12 mouse cellular contexts compared by ENCODE assay signal in the genomic region with DNA sequence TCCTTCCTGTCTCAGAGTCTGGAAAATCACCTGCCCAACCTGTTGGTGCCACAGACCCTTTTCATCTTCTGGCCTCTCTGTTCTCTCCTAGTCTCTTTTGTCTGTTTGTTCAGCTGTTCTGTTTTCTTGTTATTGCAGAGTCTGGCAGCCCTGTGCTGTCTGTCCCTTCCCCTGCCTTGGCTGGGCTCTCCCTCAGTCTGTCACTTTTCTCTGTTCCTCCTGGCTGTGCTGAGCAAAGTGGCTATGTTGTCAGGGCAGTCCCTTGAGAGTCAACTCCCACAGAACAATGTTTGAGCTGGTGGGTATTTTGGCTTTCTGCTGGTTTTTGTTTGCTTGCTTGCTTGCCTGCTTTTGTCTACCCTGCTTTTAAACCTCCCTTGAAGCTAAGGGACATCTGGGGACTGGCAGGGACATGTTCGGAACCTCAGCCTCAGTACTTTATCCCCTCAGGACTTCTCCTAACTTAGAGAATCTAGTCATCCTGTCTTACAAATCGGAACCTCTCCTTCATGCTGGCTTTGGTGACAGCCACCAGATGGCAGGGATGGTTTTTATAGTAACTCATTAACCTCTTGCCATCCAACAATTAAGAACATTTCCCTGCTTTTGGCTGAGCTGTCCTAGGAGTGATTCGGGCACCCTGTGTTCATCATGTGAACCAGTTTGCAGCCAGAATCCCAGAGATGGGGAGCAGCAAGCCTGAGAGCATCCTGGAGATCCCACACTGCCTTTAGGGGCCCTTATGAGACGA.
DNase-seq lines count a peak whose midpoint lies in the region; ATAC-seq and TF ChIP-seq lines count a peak whose summit lies in the region.
"Had no signal": no experiment of that assay in that cellular context is flagged by ENCODE, and none has a peak within 500 bp of the region (broad histone marks: within the 10 kb centered on the region; RNA-seq: fewer than 3 reads in every experiment).

No protein-coding gene starts in this region.

- intact Hi-C loops in left cerebral cortex, adult 2 months (cut with DNase I) = no loop called here

- H3K4me2 ChIP-seq in embryonic facial prominence, embryonic 13.5 days = no peak overlapping the region
- no peak overlapping the region for H3K4me2 ChIP-seq in embryonic facial prominence, embryonic 14.5 days (ENCODE audit: low read depth, low read length)

- no peaks in the 10 kb centered on the region for H3K9me3 ChIP-seq in embryonic facial prominence, embryonic 13.5 days
- H3K9me3 ChIP-seq in embryonic facial prominence, embryonic 10.5 days = no peaks in the 10 kb centered on the region
- no peaks in the 10 kb centered on the region for H3K9me3 ChIP-seq in embryonic facial prominence, embryonic 14.5 days (ENCODE audit: control insufficient read depth, low read length)

- H3K4me1 ChIP-seq in embryonic facial prominence, embryonic 13.5 days = peaks cover 14% of the 10 kb centered on the region
- H3K4me1 ChIP-seq in embryonic facial prominence, embryonic 10.5 days = peaks cover 27% of the 10 kb centered on the region
- no peaks in the 10 kb centered on the region for H3K4me1 ChIP-seq in embryonic facial prominence, embryonic 14.5 days (ENCODE audit: control insufficient read depth, insufficient read depth, low read length)

- H3K27ac ChIP-seq in embryonic facial prominence, embryonic 13.5 days = 0 out of 2 replicates have a peak overlapping the region, but pooled peaks have one; percentile 5
- H3K27ac ChIP-seq in embryonic facial prominence, embryonic 10.5 days (replicated peaks) = no peak overlapping the region
- H3K27ac ChIP-seq in left cerebral cortex, adult 2 months = no peak overlapping the region
- no peak overlapping the region for H3K27ac ChIP-seq in embryonic facial prominence, embryonic 14.5 days (replicated peaks; ENCODE audit: low read depth, low read length)
- H3K27ac ChIP-seq: liver, embryonic 14.5 days had no signal

- ATAC-seq in embryonic facial prominence, embryonic 13.5 days (ENCODE audit: insufficient number of reproducible peaks, insufficient read depth, low FRiP score, low TSS enrichment, low read depth) = no peak
- no peak for ATAC-seq in embryonic facial prominence, embryonic 14.5 days (ENCODE audit: low read depth)

- peak; percentile 20 for TF ChIP-seq CTCF in left cerebral cortex, adult 2 months (IDR thresholded peaks at IDR 0.05)

- 24% methylated on average over 4 of the region's 4 CpGs for WGBS in embryonic facial prominence, embryonic 13.5 days
- 41% methylated on average over 4 of the region's 4 CpGs for WGBS in embryonic facial prominence, embryonic 10.5 days
- WGBS in embryonic facial prominence, embryonic 14.5 days = 31% methylated on average over 4 of the region's 4 CpGs

- no peak overlapping the region for H3K9ac ChIP-seq in embryonic facial prominence, embryonic 13.5 days
- H3K9ac ChIP-seq in embryonic facial prominence, embryonic 14.5 days (ENCODE audit: low read depth, low read length) = no peak overlapping the region
- H3K9ac ChIP-seq: liver, embryonic 14.5 days had no signal

- no peak for DNase-seq in embryonic facial prominence, embryonic 10.5 days (ENCODE audit: low spot score)
- DNase-seq in left cerebral cortex, adult 2 months (ENCODE audit: extremely low spot score in 1 of 2, low spot score in 2 of 2) = no peak
- no peak for DNase-seq in left cerebral cortex, adult 9 months (ENCODE audit: low spot score in 2 of 2)
- peak; percentile 42 for DNase-seq in MN1 (ENCODE audit: low spot score)
- peak; percentile 20 for DNase-seq in embryonic facial prominence, embryonic 14.5 days (ENCODE audit: low spot score)
- no peak for DNase-seq in gastrocnemius, postnatal 10 days
- no peak for DNase-seq in heart, adult 8-10 months (ENCODE audit: low spot score)
- DNase-seq: kidney, postnatal 25 days; thymus, postnatal 36 days had no signal

- H3K27me3 ChIP-seq in embryonic facial prominence, embryonic 13.5 days = peaks cover 14% of the 10 kb centered on the region; the same call in 1 of the 2 replicates
- H3K27me3 ChIP-seq in embryonic facial prominence, embryonic 10.5 days (replicated peaks; ENCODE audit: low read depth, poor library complexity, severe bottlenecking) = 0 out of 2 replicates have a peak, but pooled peaks cover 10% of the 10 kb centered on the region
- no peaks in the 10 kb centered on the region for H3K27me3 ChIP-seq in embryonic facial prominence, embryonic 14.5 days (replicated peaks; ENCODE audit: control insufficient read depth, insufficient read depth, low read length)

- H3K36me3 ChIP-seq in embryonic facial prominence, embryonic 13.5 days = no peaks in the 10 kb centered on the region
- no peaks in the 10 kb centered on the region for H3K36me3 ChIP-seq in embryonic facial prominence, embryonic 10.5 days (replicated peaks)
- no peaks in the 10 kb centered on the region for H3K36me3 ChIP-seq in embryonic facial prominence, embryonic 14.5 days (ENCODE audit: control insufficient read depth, insufficient read depth, low read length)

- no peak overlapping the region for H3K4me3 ChIP-seq in embryonic facial prominence, embryonic 13.5 days
- H3K4me3 ChIP-seq in embryonic facial prominence, embryonic 10.5 days = no peak overlapping the region
- no peak overlapping the region for H3K4me3 ChIP-seq in left cerebral cortex, adult 2 months
- no peak overlapping the region for H3K4me3 ChIP-seq in embryonic facial prominence, embryonic 14.5 days (ENCODE audit: low read depth, low read length)
- H3K4me3 ChIP-seq: megakaryocyte, embryonic 14.5 days had no signal

Comparison
In these comparisons a context has a peak if more than half of its experiments do, and no peak if none do; other contexts are left out.
1. DNase-seq: peak in MN1 (single experiment) and embryonic facial prominence, embryonic 14.5 days (single experiment); none in embryonic facial prominence, embryonic 10.5 days (single experiment), left cerebral cortex, adult 2 months (0 of 2), left cerebral cortex, adult 9 months (0 of 2), gastrocnemius, postnatal 10 days (single experiment) and heart, adult 8-10 months (single experiment).